17 mouse cellular contexts compared by ENCODE assay signal in the genomic region with DNA sequence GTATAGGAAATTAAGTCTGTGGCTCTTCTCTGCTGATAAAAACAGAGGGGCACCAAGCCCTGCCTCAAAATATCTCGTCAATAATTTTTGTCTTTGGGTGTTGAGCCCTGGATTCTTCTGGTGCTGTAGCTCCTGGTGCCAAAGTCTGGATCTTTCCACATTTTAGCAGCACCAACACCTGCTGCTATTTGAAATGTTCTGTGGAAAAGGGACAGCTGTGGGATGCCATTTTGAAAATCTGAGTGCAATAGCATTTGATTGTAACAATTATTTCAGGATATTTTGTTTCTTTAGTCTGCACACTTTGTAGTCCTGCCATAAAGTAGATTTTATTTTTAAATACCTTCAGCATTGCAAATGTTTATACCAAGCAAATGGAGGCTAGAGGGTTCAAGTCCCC. TPM values are rescaled to one million over a fixed set of nuclear protein-coding genes. Genes with fewer than 3 reads are reported as not detected.
DNase-seq lines count a peak whose midpoint lies in the region; ATAC-seq and TF ChIP-seq lines count a peak whose summit lies in the region.
"Had no signal": no experiment of that assay in that cellular context is flagged by ENCODE, and none has a peak within 500 bp of the region (broad histone marks: within the 10 kb centered on the region; RNA-seq: fewer than 3 reads in every experiment).

No protein-coding gene starts in this region.

- no peak for TF ChIP-seq CTCF in left cerebral cortex, adult 2 months (IDR thresholded peaks at IDR 0.05)

- H3K4me1 ChIP-seq in heart, embryonic 12.5 days (replicated peaks): peaks cover 40% of the 10 kb centered on the region
- peaks cover 13% of the 10 kb centered on the region for H3K4me1 ChIP-seq in hindbrain, embryonic 13.5 days (replicated peaks)
- H3K4me1 ChIP-seq in hindbrain, embryonic 16.5 days (ENCODE audit: control insufficient read depth, insufficient read depth, low read depth, low read length): peaks cover 10% of the 10 kb centered on the region
- peaks cover 18% of the 10 kb centered on the region for H3K4me1 ChIP-seq in neural tube, embryonic 15.5 days
- H3K4me1 ChIP-seq: neural tube, embryonic 12.5 days had no signal

- no peaks in the 10 kb centered on the region for H3K27me3 ChIP-seq in heart, embryonic 12.5 days (replicated peaks)
- no peaks in the 10 kb centered on the region for H3K27me3 ChIP-seq in hindbrain, embryonic 13.5 days
- H3K27me3 ChIP-seq in hindbrain, embryonic 16.5 days (replicated peaks; ENCODE audit: control insufficient read depth, insufficient read depth, low read length): no peaks in the 10 kb centered on the region
- H3K27me3 ChIP-seq in neural tube, embryonic 15.5 days (replicated peaks): no peaks in the 10 kb centered on the region
- H3K27me3 ChIP-seq: CH12.LX; neural tube, embryonic 12.5 days had no signal

- H3K27ac ChIP-seq in heart, embryonic 12.5 days (ENCODE audit: poor library complexity, severe bottlenecking): peak overlapping the region; percentile 79; the same call in 1 of the 2 replicates
- peak overlapping the region; percentile 19; the same call in 1 of the 2 replicates for H3K27ac ChIP-seq in hindbrain, embryonic 13.5 days
- H3K27ac ChIP-seq in hindbrain, embryonic 16.5 days (ENCODE audit: low read depth, low read length): no peak overlapping the region
- peak overlapping the region; percentile 9; the same call in 1 of the 2 replicates for H3K27ac ChIP-seq in left cerebral cortex, adult 2 months
- H3K27ac ChIP-seq in neural tube, embryonic 15.5 days (replicated peaks): peak overlapping the region; percentile 42
- H3K27ac ChIP-seq: heart, adult 2 months; neural tube, embryonic 12.5 days had no signal

- no peak overlapping the region for H3K9ac ChIP-seq in heart, embryonic 12.5 days
- H3K9ac ChIP-seq in hindbrain, embryonic 13.5 days: no peak overlapping the region
- H3K9ac ChIP-seq in hindbrain, embryonic 16.5 days (ENCODE audit: low read depth, low read length): no peak overlapping the region
- 0 out of 2 replicates have a peak overlapping the region, but pooled peaks have one; percentile 1 for H3K9ac ChIP-seq in neural tube, embryonic 15.5 days (replicated peaks)
- H3K9ac ChIP-seq: neural tube, embryonic 12.5 days had no signal

- no peak overlapping the region for H3K4me2 ChIP-seq in heart, embryonic 12.5 days
- no peak overlapping the region for H3K4me2 ChIP-seq in hindbrain, embryonic 13.5 days
- H3K4me2 ChIP-seq in hindbrain, embryonic 16.5 days (ENCODE audit: low read length): no peak overlapping the region
- H3K4me2 ChIP-seq in neural tube, embryonic 15.5 days: no peak overlapping the region
- H3K4me2 ChIP-seq: neural tube, embryonic 12.5 days had no signal

- DNase-seq in heart, adult 9 months (ENCODE audit: low spot score in 2 of 2): no peak
- DNase-seq in left cerebral cortex, adult 2 months (ENCODE audit: extremely low spot score in 1 of 2, low spot score in 2 of 2): no peak
- no peak for DNase-seq in left cerebral cortex, postnatal 10 days (ENCODE audit: extremely low spot score in 1 of 2, low spot score in 2 of 2)
- DNase-seq in embryo, embryonic 10.5 days (ENCODE audit: low spot score): no peak
- DNase-seq: adrenal gland, adult 2 months; B cell, adult 2 months; gastrocnemius, postnatal 36 days; heart, adult 2 months; thymus, postnatal 14 days had no signal

- no peaks in the 10 kb centered on the region for H3K9me3 ChIP-seq in heart, embryonic 12.5 days (replicated peaks)
- H3K9me3 ChIP-seq in hindbrain, embryonic 13.5 days: no peaks in the 10 kb centered on the region
- no peaks in the 10 kb centered on the region for H3K9me3 ChIP-seq in hindbrain, embryonic 16.5 days (ENCODE audit: control insufficient read depth, low read length)
- H3K9me3 ChIP-seq in neural tube, embryonic 15.5 days (replicated peaks): no peaks in the 10 kb centered on the region
- H3K9me3 ChIP-seq: G1E; neural tube, embryonic 12.5 days had no signal

- 67% methylated on average over 1 of the region's 1 CpGs for WGBS in heart, embryonic 12.5 days
- 93% methylated on average over 1 of the region's 1 CpGs for WGBS in hindbrain, embryonic 13.5 days
- WGBS in hindbrain, embryonic 16.5 days: 67% methylated on average over 1 of the region's 1 CpGs
- 84% methylated on average over 1 of the region's 1 CpGs for WGBS in neural tube, embryonic 15.5 days

- no peak for ATAC-seq in heart, embryonic 12.5 days (ENCODE audit: insufficient number of reproducible peaks, low FRiP score)
- no peak for ATAC-seq in hindbrain, embryonic 13.5 days (ENCODE audit: low FRiP score)
- ATAC-seq in hindbrain, embryonic 16.5 days: no peak
- ATAC-seq in neural tube, embryonic 15.5 days (ENCODE audit: low FRiP score): no peak
- ATAC-seq: intestine, embryonic 16.5 days had no signal

- H3K4me3 ChIP-seq in heart, embryonic 12.5 days: no peak overlapping the region
- no peak overlapping the region for H3K4me3 ChIP-seq in hindbrain, embryonic 13.5 days
- no peak overlapping the region for H3K4me3 ChIP-seq in hindbrain, embryonic 16.5 days (ENCODE audit: low read length)
- no peak overlapping the region for H3K4me3 ChIP-seq in left cerebral cortex, adult 2 months
- no peak overlapping the region for H3K4me3 ChIP-seq in neural tube, embryonic 15.5 days (replicated peaks)
- H3K4me3 ChIP-seq: heart, adult 2 months; neural tube, embryonic 12.5 days had no signal

- intact Hi-C loops in left cerebral cortex, adult 2 months (cut with DNase I): no loop called here
- intact Hi-C loops in left cerebral cortex, postnatal 10 days (cut with DNase I): no loop called here

- H3K36me3 ChIP-seq in heart, embryonic 12.5 days: peaks cover 85% of the 10 kb centered on the region
- peaks cover 94% of the 10 kb centered on the region for H3K36me3 ChIP-seq in hindbrain, embryonic 13.5 days
- H3K36me3 ChIP-seq in hindbrain, embryonic 16.5 days (ENCODE audit: control insufficient read depth, insufficient read depth, low read length): peaks cover 34% of the 10 kb centered on the region
- H3K36me3 ChIP-seq in neural tube, embryonic 15.5 days: peaks cover 78% of the 10 kb centered on the region

RNA-seq across cellular contexts. Expression of a gene that starts 54.8 kb away (rescaled TPM):
- 46.4 and 48.3 TPM in 2 replicates for polyA plus RNA-seq in heart, embryonic 12.5 days (2016; fragmentation: Nextera tagmentation; extraction: Ambion mirVana)
- 80.7 and 80.8 TPM in 2 replicates for polyA plus RNA-seq in hindbrain, embryonic 13.5 days (2015; fragmentation: Nextera tagmentation; extraction: Ambion mirVana)
- polyA plus RNA-seq in hindbrain, embryonic 16.5 days (2015; fragmentation: Nextera tagmentation; extraction: Ambion mirVana): 31.6 and 45.7 TPM in 2 replicates
- 10 to 100 TPM; 86.7 to 91.7 TPM for total RNA-seq in left cerebral cortex, adult 2 months (2021)
- total RNA-seq in left cerebral cortex, postnatal 10 days (2021): 100 to 1,000 TPM; 128 to 139 TPM
- polyA plus RNA-seq in neural tube, embryonic 15.5 days (2015; fragmentation: Nextera tagmentation; extraction: Ambion mirVana): 46.6 and 49.8 TPM in 2 replicates
